Mouse (Mus musculus): Measurements from ENCODE around the gene Twf2.

The Twf2 gene

GRCm38 (mm10) chr9:106210853-106211609, 8.1 kb downstream of the Twf2 start:
- no peak for DNase-seq (ENCODE audit: extremely low spot score, low spot score)

DNA sequence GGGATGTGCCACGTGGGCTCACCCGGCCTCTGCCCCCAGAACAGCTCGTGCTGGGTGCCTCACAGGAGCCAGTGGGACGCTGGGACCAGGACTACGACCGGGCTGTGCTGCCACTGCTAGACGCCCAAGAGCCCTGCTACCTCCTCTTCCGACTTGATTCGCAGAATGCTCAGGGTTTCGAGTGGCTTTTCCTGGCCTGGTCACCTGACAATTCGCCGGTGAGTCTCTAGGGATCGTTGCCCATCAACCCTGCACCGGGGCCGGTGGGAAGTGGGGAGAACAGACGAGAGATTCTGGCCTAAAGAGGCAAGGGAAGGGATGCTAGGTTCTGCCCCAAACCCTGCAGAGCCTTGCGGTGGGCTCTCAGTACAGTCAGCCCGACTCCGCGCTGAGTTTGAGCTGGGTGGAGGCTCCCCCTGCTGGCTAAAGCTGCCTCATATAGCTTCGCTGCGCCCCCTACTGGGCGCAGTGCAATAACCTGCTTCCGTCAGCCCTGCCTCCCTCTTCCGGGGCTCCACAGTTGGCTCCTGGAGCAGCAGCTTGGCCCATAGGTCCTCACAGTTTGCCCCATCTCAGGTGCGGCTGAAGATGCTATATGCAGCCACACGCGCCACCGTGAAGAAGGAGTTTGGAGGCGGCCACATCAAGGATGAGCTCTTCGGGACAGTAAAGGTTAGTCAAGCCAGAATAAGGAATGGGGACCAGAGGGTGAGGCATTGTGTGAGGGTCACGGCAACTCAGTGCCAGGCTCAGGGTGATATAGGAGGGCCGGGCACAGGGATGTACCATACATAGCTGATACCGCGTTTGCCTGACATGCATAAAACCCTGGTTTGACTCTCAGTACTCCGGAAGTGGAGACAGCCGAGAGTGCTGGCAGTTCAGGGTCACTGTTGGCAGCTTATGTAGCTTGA, 9.0 kb downstream of the Twf2 start:
- peak; percentile 93 for DNase-seq (ENCODE audit: extremely low spot score, low spot score)

DNA sequence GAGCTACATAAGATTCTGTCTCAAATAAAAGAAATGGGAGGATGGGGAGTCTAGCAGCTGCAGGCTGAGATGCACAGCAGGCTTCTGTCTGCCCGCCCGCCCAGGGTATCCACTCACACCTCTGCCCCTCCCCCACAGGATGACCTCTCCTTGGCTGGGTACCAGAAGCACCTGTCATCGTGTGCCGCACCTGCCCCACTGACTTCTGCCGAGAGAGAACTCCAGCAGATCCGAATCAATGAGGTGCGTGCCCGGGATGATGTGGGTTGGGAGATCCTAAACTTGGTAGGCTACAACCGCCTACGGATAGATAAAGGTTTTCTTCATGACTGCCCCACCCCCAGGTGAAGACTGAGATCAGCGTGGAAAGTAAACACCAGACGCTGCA, 9.7 kb downstream of the Twf2 start:
- no peak for DNase-seq (ENCODE audit: extremely low spot score, low spot score)

GRCm38 (mm10) chr9:106215341-106216125, 12.6 kb downstream of the Twf2 start:
- DNase-seq (ENCODE audit: extremely low spot score, low spot score): no peak

- DNase-seq (ENCODE audit: extremely low spot score, low spot score): no peak
Observed at GRCm38 (mm10) chr9:106216971-106217370, 14.1 kb downstream of the Twf2 start.

GRCm38 (mm10) chr9:106220894-106221523, 18.1 kb downstream of the Twf2 start:
- DNase-seq (ENCODE audit: extremely low spot score, low spot score): no peak

- no peak for DNase-seq (ENCODE audit: extremely low spot score, low spot score)
Observed at GRCm38 (mm10) chr9:106222261-106222851, 19.4 kb downstream of the Twf2 start, which contains the start of gene Tlr9. Gene Tlr9, plus strand, starts transcription at chr9:106222598.

GRCm38 (mm10) chr9:106222994-106223393, 20.1 kb downstream of the Twf2 start:
- no peak for DNase-seq (ENCODE audit: extremely low spot score, low spot score)

DNA sequence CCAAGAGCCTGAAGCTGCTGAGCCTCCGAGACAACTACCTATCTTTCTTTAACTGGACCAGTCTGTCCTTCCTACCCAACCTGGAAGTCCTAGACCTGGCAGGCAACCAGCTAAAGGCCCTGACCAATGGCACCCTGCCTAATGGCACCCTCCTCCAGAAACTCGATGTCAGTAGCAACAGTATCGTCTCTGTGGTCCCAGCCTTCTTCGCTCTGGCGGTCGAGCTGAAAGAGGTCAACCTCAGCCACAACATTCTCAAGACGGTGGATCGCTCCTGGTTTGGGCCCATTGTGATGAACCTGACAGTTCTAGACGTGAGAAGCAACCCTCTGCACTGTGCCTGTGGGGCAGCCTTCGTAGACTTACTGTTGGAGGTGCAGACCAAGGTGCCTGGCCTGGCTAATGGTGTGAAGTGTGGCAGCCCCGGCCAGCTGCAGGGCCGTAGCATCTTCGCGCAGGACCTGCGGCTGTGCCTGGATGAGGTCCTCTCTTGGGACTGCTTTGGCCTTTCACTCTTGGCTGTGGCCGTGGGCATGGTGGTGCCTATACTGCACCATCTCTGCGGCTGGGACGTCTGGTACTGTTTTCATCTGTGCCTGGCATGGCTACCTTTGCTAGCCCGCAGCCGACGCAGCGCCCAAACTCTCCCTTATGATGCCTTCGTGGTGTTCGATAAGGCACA, 22.7 kb downstream of the Twf2 start:
- DNase-seq (ENCODE audit: extremely low spot score, low spot score): no peak

- peak; percentile 55 for DNase-seq (ENCODE audit: extremely low spot score, low spot score)
Observed at GRCm38 (mm10) chr9:106226151-106226682, 23.3 kb downstream of the Twf2 start.

DNA sequence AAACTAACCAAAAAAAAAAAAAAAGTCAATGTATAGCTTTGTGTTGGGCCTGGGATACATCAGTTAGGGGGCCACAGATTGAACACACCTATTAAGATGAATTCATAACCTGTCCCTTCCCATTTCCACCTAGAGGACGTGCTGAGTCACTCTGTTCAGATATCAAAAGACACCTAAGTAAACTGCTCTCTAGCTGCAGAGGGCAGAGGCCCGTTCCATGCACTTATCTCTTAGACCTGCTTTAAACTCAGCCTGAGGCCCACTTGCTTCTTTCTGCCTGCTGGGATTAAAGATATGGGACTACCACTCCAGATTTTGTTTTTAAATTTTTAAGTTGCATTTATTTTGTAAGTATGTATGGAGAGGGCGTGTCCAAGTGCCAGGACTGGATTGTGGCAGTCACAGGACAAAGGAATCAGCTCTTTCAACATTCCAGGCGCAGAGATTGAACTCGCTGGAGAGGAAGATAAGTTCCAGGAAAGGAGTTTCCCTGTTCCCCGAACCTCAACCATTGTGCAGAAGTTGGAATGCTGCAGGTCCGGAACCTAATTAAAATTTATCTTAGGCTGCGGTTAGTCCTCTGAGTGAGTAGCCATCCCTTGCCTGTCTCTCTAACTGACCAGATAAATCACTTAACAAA, 25.0 kb downstream of the Twf2 start:
- no peak for DNase-seq (ENCODE audit: extremely low spot score, low spot score)

- no peak for DNase-seq (ENCODE audit: extremely low spot score, low spot score)
Observed at GRCm38 (mm10) chr9:106230051-106230733, 27.3 kb downstream of the Twf2 start.

- DNase-seq (ENCODE audit: extremely low spot score, low spot score): no peak
Observed at GRCm38 (mm10) chr9:106230734-106231106, 27.8 kb downstream of the Twf2 start.

- DNase-seq (ENCODE audit: extremely low spot score, low spot score): no peak
Observed at GRCm38 (mm10) chr9:106231220-106231619, 28.3 kb downstream of the Twf2 start.

DNA sequence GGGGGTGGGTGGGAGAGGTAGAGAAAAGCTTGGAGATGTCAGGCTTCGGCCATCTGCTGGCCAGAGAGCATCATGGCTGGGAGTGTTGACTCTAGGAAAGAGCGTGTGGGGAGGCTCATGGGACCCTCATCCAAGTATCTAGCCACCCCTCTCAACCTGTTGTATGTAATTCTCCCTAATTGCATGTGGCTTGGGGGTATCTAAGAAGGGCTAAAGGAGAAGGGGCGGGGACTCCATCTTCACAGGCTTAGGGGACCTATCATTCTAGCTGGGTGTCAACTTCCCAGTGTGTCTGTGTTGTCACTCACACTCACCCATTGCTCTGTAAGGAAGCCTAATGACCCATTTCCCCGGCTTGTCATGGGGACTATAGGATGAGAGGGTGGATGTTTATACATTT, 28.9 kb downstream of the Twf2 start:
- DNase-seq (ENCODE audit: extremely low spot score, low spot score): no peak

- DNase-seq (ENCODE audit: extremely low spot score, low spot score): no peak
Observed at GRCm38 (mm10) chr9:106232956-106233355, 30.0 kb downstream of the Twf2 start.

- DNase-seq (ENCODE audit: extremely low spot score, low spot score): no peak
Observed at GRCm38 (mm10) chr9:106233953-106234352, 31.0 kb downstream of the Twf2 start.

DNA sequence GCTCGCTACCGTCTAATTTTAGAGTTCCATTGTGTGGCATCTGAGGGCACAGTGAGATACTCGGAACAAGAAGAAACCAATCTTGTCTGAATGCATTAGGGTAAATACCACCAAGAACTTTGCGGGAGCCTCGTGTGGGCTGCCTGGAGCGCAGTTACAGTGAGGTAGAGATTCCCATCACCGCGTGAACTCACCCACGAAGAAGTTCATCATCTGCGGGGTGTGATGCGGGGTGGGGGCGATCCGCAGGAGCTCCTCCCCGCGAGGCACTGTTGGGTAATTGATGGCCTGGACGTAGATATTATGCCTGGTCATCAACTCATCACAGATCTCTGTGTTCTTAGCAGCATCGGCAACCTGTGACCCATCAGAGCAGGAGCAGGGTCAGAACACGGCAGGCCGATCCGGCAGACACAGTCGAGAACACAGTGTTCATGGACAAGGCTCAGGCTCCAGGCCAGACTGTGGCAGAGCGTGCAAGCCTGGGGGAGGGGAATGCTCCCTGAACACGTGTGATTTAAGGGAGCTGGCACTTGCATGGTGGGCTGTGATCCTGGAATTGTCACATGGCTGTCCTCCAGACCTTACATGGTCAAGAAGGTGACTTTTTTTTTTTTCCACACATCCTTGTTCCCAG, 32.4 kb downstream of the Twf2 start:
- DNase-seq (ENCODE audit: extremely low spot score, low spot score): no peak

All from neural tube, embryonic 10.5 days (tissue).